Mouse (Mus musculus): ENCODE data around the gene Reep6. TPM values are rescaled to one million over a fixed set of nuclear protein-coding genes. Genes with fewer than 3 reads are reported as not detected.

Gene Reep6
- 12.2 TPM for polyA plus RNA-seq (2014; fragmentation: Illumina TruSeq; extraction: RNeasy Lipid Tissue Mini Kit (QIAGEN cat#74804); ENCODE audit: insufficient read depth, low read depth, low replicate concordance)

DNA sequence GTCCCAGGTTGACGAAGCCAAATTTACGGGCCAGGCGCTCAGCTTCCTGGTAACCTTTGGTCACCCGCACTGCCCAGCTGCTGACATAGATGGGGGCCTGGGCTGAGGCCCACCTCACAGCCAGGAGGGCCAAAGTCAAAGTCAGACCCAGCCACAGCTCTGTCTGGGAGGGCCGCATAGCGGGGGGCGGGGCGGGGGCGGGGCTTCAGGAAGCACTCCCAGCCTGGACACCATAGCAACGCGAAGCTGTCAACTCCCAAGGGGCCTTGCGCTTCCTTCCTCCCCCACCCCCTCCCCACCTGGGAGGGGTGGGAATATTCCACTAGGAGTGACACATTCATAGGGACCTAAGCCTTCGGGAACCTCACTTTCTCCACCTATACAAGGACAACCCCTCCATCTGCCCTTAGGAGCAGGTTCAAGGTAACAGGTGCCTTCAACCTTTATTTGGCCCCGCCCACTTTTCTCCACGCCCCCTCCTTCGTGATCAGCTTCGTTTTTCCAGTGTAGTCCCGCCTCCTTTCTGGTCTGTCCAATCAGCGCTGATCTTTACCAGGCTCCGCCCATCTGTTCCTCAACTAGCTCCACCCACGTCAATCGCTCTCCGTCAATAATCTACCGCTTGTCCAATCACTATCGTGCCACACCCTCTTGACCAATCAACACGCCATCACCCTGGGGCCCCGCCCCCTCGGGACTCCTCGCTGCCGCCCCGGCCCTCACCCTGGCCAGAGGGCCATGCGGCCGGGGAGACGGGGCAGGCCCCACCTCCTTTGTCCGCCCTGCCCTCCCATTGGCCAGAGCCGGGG lies at the start of gene Reep6, which contains the start of gene Pcsk4:
Gene Reep6 (plus strand): TSS at position 681 of the 809 bp plus-strand sequence.
Gene Pcsk4 (minus strand): TSS at position 226 of the 809 bp plus-strand sequence.

DNA sequence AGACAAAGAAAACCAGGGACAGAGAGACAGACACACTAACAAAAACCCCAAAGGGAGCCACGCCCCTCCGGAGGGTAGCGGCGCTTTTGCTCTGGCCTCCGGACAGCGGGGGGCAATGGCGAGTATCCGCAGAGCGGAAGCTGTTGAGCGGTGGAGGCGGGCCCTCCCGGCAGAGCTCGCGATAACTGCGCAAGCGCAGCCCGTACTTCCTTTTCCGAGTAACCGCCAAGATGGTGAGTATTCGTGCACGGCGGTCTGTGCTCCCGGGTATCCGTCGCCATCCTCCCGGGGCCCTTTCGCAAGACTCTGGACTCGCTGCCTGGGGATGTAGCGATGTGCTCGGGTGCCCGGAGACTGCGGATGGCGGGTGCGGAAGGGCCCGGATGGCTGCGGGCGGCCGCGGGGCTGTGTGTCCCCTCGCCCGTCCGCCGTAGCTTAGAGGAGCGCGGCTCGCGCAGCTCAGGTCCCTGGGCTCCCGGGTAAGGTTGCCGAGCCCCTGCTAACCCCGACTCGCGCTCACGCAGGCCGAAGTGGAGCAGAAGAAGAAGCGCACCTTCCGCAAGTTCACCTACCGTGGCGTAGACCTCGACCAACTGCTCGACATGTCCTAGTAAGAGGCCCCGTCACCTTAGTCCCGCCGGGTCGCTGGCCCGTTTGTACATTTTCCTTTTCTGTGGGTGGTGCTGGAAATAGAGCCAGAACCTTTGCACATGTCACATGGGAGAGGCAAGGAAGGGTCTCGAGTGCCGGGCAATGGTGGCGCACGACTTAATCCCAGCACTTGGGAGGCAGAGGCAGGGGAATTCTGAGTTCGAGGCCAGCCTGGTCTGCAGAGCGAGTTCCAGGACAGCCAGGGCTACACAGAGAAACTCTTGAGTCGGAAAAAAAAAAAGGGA lies 37.3 kb upstream of the Reep6 start, which contains the start of gene Rps15:
Gene Rps15 (plus strand): TSS at position 203 of the 896 bp plus-strand sequence.

DNA sequence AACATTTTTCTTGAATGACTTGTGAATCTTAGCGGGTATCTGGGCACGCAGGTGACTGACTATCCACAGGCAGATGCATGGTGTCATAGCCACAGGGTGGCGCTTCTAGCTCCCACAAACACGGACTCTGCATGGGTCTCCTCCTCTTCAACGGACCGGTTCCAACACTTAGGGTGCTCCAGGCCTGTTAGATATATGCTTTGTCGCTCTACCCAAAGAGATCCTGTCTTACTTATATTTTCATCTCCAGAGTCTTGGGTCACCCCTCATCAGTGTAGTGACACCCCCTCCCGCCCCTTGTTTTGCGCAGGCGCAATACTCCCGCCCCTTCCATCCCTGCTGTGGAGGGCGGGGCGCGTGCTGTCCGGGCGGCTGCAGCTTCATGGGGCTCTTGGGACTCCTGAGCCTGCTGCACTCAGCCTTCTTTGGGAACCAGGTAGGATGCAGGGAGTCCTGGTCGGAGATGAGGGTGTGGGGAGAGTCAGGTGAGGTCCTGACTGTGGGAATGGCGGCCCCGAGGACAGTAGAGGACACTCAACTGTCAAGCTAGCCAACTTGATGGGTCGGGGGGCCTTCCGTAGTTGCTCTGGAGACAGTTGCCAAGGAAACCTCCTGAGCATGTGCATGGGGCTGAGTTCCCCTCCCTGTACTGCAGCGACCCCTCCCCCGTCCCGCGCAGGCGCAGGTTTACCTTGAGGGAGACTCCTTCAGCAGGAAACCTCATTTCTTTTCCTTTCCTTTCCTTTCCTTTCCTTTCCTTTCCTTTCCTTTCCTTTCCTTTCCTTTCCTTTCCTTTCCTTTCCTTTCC lies 33.9 kb upstream of the Reep6 start, which contains the start of gene Apc2:
Gene Apc2 (plus strand): TSS at position 360 of the 808 bp plus-strand sequence.

GRCm38 (mm10) chr10:80320340-80320760 lies 9.4 kb upstream of the Reep6 start, which contains the start of gene 2310011J03Rik:
2310011J03Rik (minus strand) TSS chr10:80320537.

DNA sequence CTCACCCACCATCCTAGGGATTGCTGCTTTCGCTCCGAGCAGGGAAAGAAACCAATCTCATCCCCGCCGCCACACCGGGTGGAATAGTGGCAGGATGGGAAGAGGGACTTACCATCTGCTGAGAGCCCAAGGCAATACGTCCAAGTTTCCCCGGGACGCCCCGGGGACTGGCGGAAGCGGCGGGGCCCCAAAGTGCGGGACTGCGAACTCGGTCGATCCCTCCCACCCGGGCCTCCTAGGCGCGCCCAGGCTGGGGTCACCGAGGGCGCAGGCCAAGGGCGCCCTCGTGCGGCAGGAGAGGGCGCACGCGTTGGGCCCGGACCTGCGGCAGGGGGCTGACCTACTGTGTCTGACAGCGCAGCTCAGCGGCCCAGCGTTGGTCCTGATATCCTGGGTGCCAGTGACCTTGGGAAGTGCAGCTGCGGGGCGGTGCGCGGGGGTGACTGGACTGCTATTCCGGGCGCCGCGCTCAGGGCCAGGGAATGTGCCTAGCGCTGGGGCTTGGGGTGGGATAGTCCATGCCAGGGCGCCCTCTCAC lies 18.6 kb downstream of the Reep6 start, which contains the start of gene Adamtsl5:
Gene Adamtsl5 (minus strand): TSS at position 169 of the 538 bp plus-strand sequence.

GRCm38 (mm10) chr10:80356001-80356682 lies 26.4 kb downstream of the Reep6 start, which contains the start of gene Plk5:
Plk5 (plus strand) TSS chr10:80356459.

Other genes with a start within 250 kb of the Reep6 start
- gene Sbno2, start 224.4 kb upstream of the Reep6 start, polyA plus RNA-seq (2014; fragmentation: Illumina TruSeq; extraction: RNeasy Lipid Tissue Mini Kit (QIAGEN cat#74804); ENCODE audit: insufficient read depth, low read depth, low replicate concordance): 13.9 TPM
- 98.1 TPM for gene Stk11, start 214.2 kb upstream of the Reep6 start, polyA plus RNA-seq (2014; fragmentation: Illumina TruSeq; extraction: RNeasy Lipid Tissue Mini Kit (QIAGEN cat#74804); ENCODE audit: insufficient read depth, low read depth, low replicate concordance)
- gene Atp5d, start 191.3 kb upstream of the Reep6 start, polyA plus RNA-seq (2014; fragmentation: Illumina TruSeq; extraction: RNeasy Lipid Tissue Mini Kit (QIAGEN cat#74804); ENCODE audit: insufficient read depth, low read depth, low replicate concordance): 267 TPM
- gene Cbarp, start 189.1 kb upstream of the Reep6 start, polyA plus RNA-seq (2014; fragmentation: Illumina TruSeq; extraction: RNeasy Lipid Tissue Mini Kit (QIAGEN cat#74804); ENCODE audit: insufficient read depth, low read depth, low replicate concordance): 6.8 TPM
- gene Midn, start 181.7 kb upstream of the Reep6 start, polyA plus RNA-seq (2014; fragmentation: Illumina TruSeq; extraction: RNeasy Lipid Tissue Mini Kit (QIAGEN cat#74804); ENCODE audit: insufficient read depth, low read depth, low replicate concordance): 24.9 TPM
- gene Cirbp, start 164.0 kb upstream of the Reep6 start, polyA plus RNA-seq (2014; fragmentation: Illumina TruSeq; extraction: RNeasy Lipid Tissue Mini Kit (QIAGEN cat#74804); ENCODE audit: insufficient read depth, low read depth, low replicate concordance): 84.5 TPM
- gene 1600002K03Rik, start 157.0 kb upstream of the Reep6 start, polyA plus RNA-seq (2014; fragmentation: Illumina TruSeq; extraction: RNeasy Lipid Tissue Mini Kit (QIAGEN cat#74804); ENCODE audit: insufficient read depth, low read depth, low replicate concordance): 27.6 TPM
- gene Efna2, start 150.5 kb upstream of the Reep6 start, polyA plus RNA-seq (2014; fragmentation: Illumina TruSeq; extraction: RNeasy Lipid Tissue Mini Kit (QIAGEN cat#74804); ENCODE audit: insufficient read depth, low read depth, low replicate concordance): 1.1 TPM
- 23.2 TPM for gene Mum1, start 103.5 kb upstream of the Reep6 start, polyA plus RNA-seq (2014; fragmentation: Illumina TruSeq; extraction: RNeasy Lipid Tissue Mini Kit (QIAGEN cat#74804); ENCODE audit: insufficient read depth, low read depth, low replicate concordance)
- 159 TPM for gene Ndufs7, start 80.8 kb upstream of the Reep6 start, polyA plus RNA-seq (2014; fragmentation: Illumina TruSeq; extraction: RNeasy Lipid Tissue Mini Kit (QIAGEN cat#74804); ENCODE audit: insufficient read depth, low read depth, low replicate concordance)
- 15.2 TPM for gene Gamt, start 68.9 kb upstream of the Reep6 start, polyA plus RNA-seq (2014; fragmentation: Illumina TruSeq; extraction: RNeasy Lipid Tissue Mini Kit (QIAGEN cat#74804); ENCODE audit: insufficient read depth, low read depth, low replicate concordance)
- 33.6 TPM for gene Dazap1, start 68.5 kb upstream of the Reep6 start, polyA plus RNA-seq (2014; fragmentation: Illumina TruSeq; extraction: RNeasy Lipid Tissue Mini Kit (QIAGEN cat#74804); ENCODE audit: insufficient read depth, low read depth, low replicate concordance)
- gene Rps15, start 37.5 kb upstream of the Reep6 start, polyA plus RNA-seq (2014; fragmentation: Illumina TruSeq; extraction: RNeasy Lipid Tissue Mini Kit (QIAGEN cat#74804); ENCODE audit: insufficient read depth, low read depth, low replicate concordance): 3,529 TPM
- gene Apc2, start 34.0 kb upstream of the Reep6 start, polyA plus RNA-seq (2014; fragmentation: Illumina TruSeq; extraction: RNeasy Lipid Tissue Mini Kit (QIAGEN cat#74804); ENCODE audit: insufficient read depth, low read depth, low replicate concordance): 0.46 TPM
- gene 2310011J03Rik, start 9.4 kb upstream of the Reep6 start, polyA plus RNA-seq (2014; fragmentation: Illumina TruSeq; extraction: RNeasy Lipid Tissue Mini Kit (QIAGEN cat#74804); ENCODE audit: insufficient read depth, low read depth, low replicate concordance): 50.0 TPM
- gene Pcsk4, start 455 bp upstream of the Reep6 start, polyA plus RNA-seq (2014; fragmentation: Illumina TruSeq; extraction: RNeasy Lipid Tissue Mini Kit (QIAGEN cat#74804); ENCODE audit: insufficient read depth, low read depth, low replicate concordance): 2.0 TPM
- 21.3 TPM for gene Adamtsl5, start 18.5 kb downstream of the Reep6 start, polyA plus RNA-seq (2014; fragmentation: Illumina TruSeq; extraction: RNeasy Lipid Tissue Mini Kit (QIAGEN cat#74804); ENCODE audit: insufficient read depth, low read depth, low replicate concordance)
- 1.6 TPM for gene Plk5, start 26.5 kb downstream of the Reep6 start, polyA plus RNA-seq (2014; fragmentation: Illumina TruSeq; extraction: RNeasy Lipid Tissue Mini Kit (QIAGEN cat#74804); ENCODE audit: insufficient read depth, low read depth, low replicate concordance)
- 6.8 TPM for gene Mex3d, start 57.7 kb downstream of the Reep6 start, polyA plus RNA-seq (2014; fragmentation: Illumina TruSeq; extraction: RNeasy Lipid Tissue Mini Kit (QIAGEN cat#74804); ENCODE audit: insufficient read depth, low read depth, low replicate concordance)
- 93.3 TPM for gene Mbd3, start 69.6 kb downstream of the Reep6 start, polyA plus RNA-seq (2014; fragmentation: Illumina TruSeq; extraction: RNeasy Lipid Tissue Mini Kit (QIAGEN cat#74804); ENCODE audit: insufficient read depth, low read depth, low replicate concordance)
- 589 TPM for gene Uqcr11, start 76.9 kb downstream of the Reep6 start, polyA plus RNA-seq (2014; fragmentation: Illumina TruSeq; extraction: RNeasy Lipid Tissue Mini Kit (QIAGEN cat#74804); ENCODE audit: insufficient read depth, low read depth, low replicate concordance)
- 25.1 TPM for gene Tcf3, start 103.7 kb downstream of the Reep6 start, polyA plus RNA-seq (2014; fragmentation: Illumina TruSeq; extraction: RNeasy Lipid Tissue Mini Kit (QIAGEN cat#74804); ENCODE audit: insufficient read depth, low read depth, low replicate concordance)
- gene Onecut3, start 164.9 kb downstream of the Reep6 start, polyA plus RNA-seq (2014; fragmentation: Illumina TruSeq; extraction: RNeasy Lipid Tissue Mini Kit (QIAGEN cat#74804); ENCODE audit: insufficient read depth, low read depth, low replicate concordance): not detected
- not detected for gene Atp8b3, start 209.2 kb downstream of the Reep6 start, polyA plus RNA-seq (2014; fragmentation: Illumina TruSeq; extraction: RNeasy Lipid Tissue Mini Kit (QIAGEN cat#74804); ENCODE audit: insufficient read depth, low read depth, low replicate concordance)
- gene Rexo1, start 231.6 kb downstream of the Reep6 start, polyA plus RNA-seq (2014; fragmentation: Illumina TruSeq; extraction: RNeasy Lipid Tissue Mini Kit (QIAGEN cat#74804); ENCODE audit: insufficient read depth, low read depth, low replicate concordance): 10.9 TPM
- gene Klf16, start 247.4 kb downstream of the Reep6 start, polyA plus RNA-seq (2014; fragmentation: Illumina TruSeq; extraction: RNeasy Lipid Tissue Mini Kit (QIAGEN cat#74804); ENCODE audit: insufficient read depth, low read depth, low replicate concordance): 10.0 TPM

Data from lung, adult 10 weeks (tissue).